Mouse (Mus musculus): ENCODE data around the gene Wsb1. TPM values are rescaled to one million over a fixed set of nuclear protein-coding genes. Genes with fewer than 3 reads are reported as not detected.

Wsb1 gene
- 224 TPM for polyA plus RNA-seq (2014; fragmentation: Illumina TruSeq; extraction: RNeasy Lipid Tissue Mini Kit (QIAGEN cat#74804); ENCODE audit: low replicate concordance)

DNA sequence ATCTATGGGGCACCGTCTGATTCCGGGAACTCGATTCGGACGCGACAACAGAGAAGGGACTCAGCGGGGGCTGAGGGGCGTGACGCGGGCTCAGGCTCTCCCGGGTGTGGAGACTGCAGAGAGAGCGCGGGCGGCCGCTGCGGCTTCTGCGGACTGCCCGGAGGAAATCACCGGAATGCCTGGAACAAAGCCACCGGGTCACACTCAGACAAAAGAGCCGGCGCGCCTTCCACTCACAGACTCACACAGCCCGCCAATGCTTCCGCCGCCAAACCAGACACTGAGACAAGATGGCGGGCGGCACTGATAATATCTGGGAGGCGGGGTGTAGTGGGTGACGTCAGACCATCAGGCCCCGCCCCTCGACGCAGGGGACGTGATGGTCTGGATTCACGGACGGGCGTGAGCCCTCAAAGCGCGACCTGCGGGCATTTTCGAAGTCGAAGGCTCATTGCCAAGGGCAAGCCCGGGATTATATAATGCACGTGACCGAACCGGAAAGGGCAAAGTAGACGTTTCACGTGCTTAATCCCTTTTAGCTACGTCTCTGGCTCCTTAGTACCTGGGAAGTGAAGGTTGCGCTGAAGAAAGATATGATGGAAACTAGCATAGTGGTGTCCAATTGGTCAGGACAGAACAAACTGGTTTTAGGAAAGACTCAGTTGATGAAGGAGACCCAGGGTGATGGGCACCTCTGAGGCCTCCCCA lies at the start of gene Wsb1:
TSS of gene Wsb1 (minus strand) at position 281 of the 708 bp plus-strand sequence.

DNA sequence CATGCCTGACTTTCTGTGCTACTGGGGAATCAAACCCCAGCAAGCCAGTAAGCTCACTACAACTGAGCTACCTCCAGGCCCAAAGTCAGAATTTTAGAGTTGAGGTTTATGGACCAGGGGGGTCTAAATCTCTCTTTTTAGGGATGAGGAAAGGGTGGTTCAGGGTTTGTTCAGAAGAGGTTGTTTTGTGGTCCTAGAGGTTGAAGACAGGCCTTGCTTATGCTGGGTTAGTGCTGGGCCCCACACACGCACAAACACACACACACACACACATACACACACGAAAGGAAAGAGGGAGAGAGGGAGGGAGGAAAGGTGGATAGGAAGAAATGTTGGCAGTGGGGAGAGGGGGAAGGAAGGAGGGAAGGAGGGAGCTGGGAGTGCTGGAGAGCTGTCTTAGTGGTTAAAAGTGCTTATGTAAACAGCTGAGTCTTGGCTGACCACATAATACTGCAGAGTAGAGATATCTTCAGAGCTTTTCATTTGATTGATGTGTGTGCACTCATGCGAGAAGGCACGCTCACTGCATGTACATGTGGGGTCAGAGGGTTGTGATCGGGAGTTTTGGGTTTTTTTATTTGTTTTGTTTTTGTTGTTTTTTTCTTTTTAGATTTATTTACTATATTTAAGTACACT lies 42.5 kb upstream of the Wsb1 start, which contains the start of gene Gm9964:
TSS of gene Gm9964 (minus strand) at position 51 of the 636 bp plus-strand sequence.

Other genes starting within 250 kb of the Wsb1 start
- 3.0 TPM for gene Ksr1, start 108.3 kb downstream of the Wsb1 start, polyA plus RNA-seq (2014; fragmentation: Illumina TruSeq; extraction: RNeasy Lipid Tissue Mini Kit (QIAGEN cat#74804); ENCODE audit: low replicate concordance)
- not detected for gene Gm9964, start 42.2 kb upstream of the Wsb1 start, polyA plus RNA-seq (2014; fragmentation: Illumina TruSeq; extraction: RNeasy Lipid Tissue Mini Kit (QIAGEN cat#74804); ENCODE audit: low replicate concordance)
- gene Nf1, start 85.0 kb upstream of the Wsb1 start, polyA plus RNA-seq (2014; fragmentation: Illumina TruSeq; extraction: RNeasy Lipid Tissue Mini Kit (QIAGEN cat#74804); ENCODE audit: low replicate concordance): 21.7 TPM
- 0.74 TPM for gene Omg, start 249.4 kb upstream of the Wsb1 start, polyA plus RNA-seq (2014; fragmentation: Illumina TruSeq; extraction: RNeasy Lipid Tissue Mini Kit (QIAGEN cat#74804); ENCODE audit: low replicate concordance)